Mouse (Mus musculus) central nervous system, embryonic 14 days (tissue): ENCODE results near the gene Cyp39a1. TPM values are rescaled to one million over a fixed set of nuclear protein-coding genes. Genes with fewer than 3 reads are reported as not detected.

Experiments used
- polyA plus RNA-seq: library from polyadenylated mRNA; depleted of rRNA; stranded (reverse); fragments of >200 nt; gene quantifications from 2 replicates; pipeline ENCODE4 v1.2.3, GENCODE M21; 2012; rRNA removed

Cyp39a1 gene
- polyA plus RNA-seq = 5.7 and 6.6 TPM in 2 replicates

GRCm38 (mm10) chr17:43667290-43667843 is at the start of gene Cyp39a1:
Gene Cyp39a1 (plus strand): TSS chr17:43667425.

DNA sequence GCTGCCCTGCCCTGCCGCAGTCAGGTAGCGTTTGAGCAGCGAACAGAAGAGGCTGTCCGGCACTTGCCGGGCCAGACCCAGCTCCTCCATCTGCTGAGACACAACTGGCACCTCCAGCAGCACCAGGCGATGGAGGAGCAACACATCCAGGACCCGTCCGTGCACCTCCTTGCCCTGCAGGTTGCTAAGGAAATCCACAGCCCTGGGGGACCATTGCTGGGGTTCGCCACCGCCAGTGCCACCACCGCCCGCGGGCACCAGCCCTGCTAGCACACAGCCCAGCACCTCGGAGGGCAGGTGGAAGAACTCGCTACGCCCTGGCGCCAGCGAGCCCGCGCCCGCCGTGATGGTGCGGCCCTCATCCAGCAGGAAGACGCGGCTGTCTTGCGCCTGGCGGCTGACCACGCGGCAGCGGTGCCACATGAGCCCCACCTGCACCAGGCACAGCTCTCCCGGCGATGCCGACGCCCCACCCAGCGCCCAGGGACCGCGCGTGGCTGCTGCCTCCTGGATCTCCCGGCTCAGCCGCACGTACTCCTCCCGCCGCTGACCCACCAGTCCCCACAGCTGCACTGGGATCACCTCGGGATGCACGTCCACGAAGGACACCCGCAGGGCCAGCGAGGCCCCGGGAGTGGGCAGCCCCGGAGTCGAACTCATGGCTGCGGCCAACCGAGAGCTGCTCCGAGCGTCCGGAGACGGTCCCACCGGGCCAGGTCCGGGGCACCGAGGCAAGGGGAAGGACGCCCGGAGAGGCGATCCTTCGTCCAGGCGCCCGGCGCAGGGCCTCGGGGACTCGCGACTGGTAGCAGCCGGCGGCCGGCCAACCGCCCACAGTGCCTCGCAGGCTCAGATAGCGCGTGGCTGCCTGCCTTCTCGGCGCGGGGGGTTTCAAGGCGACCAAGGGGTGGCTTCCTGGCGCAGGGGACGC is 37.5 kb upstream of the Cyp39a1 start, which contains the start of gene Tdrd6:
Gene Tdrd6, minus strand, starts transcription at position 804 of the 931 bp plus-strand sequence.

GRCm38 (mm10) chr17:43666576-43667289 is 492 bp upstream of the Cyp39a1 start, which contains the start of gene Slc25a27:
Gene Slc25a27 (minus strand): TSS chr17:43667214.

Other genes starting within 250 kb of the Cyp39a1 start
- gene Mep1a, start 164.6 kb upstream of the Cyp39a1 start, polyA plus RNA-seq = 0.04 and 0.08 TPM in 2 replicates
- gene Ankrd66, start 123.8 kb upstream of the Cyp39a1 start, polyA plus RNA-seq = 0.86 and 1.0 TPM in 2 replicates
- 8.8 and 12.9 TPM in 2 replicates for gene Pla2g7, start 99.3 kb upstream of the Cyp39a1 start, polyA plus RNA-seq
- 0.86 and 1.1 TPM in 2 replicates for gene Tdrd6, start 37.1 kb upstream of the Cyp39a1 start, polyA plus RNA-seq
- 71.5 and 75.9 TPM in 2 replicates for gene Slc25a27, start 211 bp upstream of the Cyp39a1 start, polyA plus RNA-seq
- 47.3 and 60.1 TPM in 2 replicates for gene Rcan2, start 133.9 kb downstream of the Cyp39a1 start, polyA plus RNA-seq